Mouse (Mus musculus) gastrocnemius, adult 8-10 months (tissue): ENCODE measurements around the gene Fpgt. TPM values are rescaled to one million over a fixed set of nuclear protein-coding genes. Genes with fewer than 3 reads are reported as not detected.

Experiments used
- DNase-seq, 2 experiments: peaks; one replicate each; pipeline ENCODE4 v3.0.0; 2022; ENCODE audit warnings: low spot score in 2 of 2
- total RNA-seq, 4 experiments: library from RNA; stranded (reverse); gene quantifications; 2 replicates each; pipeline ENCODE4 v1.2.4; 2022

Fpgt gene
- 1 to 10 TPM; 6.9 to 8.9 (median 7.3) TPM for total RNA-seq

GRCm38 (mm10) chr3:155093116-155093956 lies at the start of gene Fpgt, which contains the start of gene Lrriq3:
TSS of gene Fpgt (minus strand) at chr3:155093403.
TSS of gene Lrriq3 (plus strand) at chr3:155093434.
- DNase-seq, result peak; percentile 73 to 80

DNA sequence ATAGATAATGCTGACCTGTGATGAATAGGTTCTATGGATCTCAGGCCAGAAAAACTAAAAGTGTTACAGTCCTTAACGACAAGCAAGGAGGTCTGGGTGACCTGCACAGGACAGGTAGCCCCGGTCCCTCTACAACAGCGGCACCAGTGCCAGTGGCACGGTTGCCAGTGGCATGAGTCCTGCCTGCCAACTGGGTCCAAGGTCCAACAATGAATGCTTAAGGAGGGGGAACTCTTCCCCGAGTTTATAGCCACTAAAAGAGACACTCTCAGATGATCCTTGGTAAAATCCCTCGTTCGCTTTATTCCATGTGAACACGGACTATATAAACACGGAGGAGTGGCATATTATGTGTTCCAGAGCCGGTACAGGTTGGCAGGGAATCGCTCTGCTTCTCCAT lies 47.8 kb upstream of the Fpgt start:
- DNase-seq, result no peak

DNA sequence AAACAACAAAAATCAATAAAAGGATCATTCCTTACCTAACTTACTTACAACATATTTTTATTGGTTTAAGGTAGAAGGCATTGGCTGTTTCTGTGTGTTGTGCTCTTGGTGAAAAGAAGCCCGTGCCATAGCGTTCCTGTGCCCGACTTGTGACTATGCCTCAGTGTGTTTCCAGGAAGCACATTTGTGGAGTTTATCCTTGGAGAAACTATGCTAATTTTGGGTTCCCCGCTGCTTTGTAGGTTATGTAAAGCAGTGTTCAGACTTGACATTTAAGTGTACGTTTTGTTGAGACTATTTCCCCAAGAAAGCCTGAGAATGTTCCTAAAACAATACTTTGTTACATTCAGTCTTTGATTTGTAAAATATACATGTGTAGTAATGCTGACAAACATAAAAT lies 44.5 kb upstream of the Fpgt start:
- no peak for DNase-seq

DNA sequence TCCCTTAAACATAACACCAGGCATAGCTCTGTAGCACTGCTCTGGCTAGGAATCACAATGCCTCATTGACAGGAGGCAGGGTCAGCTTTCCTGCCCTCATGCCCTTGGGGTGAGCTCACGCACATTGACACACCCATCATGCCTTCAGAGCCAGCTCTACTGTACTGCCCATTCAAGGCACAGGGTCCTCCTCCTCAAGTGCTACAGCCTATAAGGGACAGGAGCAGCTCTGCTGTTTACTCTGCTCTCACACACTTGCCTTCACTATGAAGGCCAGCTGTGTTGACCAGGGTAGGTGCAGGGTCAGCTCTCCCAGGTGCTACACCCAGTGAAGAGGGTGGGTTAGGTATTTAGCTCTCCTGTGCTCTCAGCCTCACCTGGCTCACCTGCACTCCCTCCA lies 12.8 kb upstream of the Fpgt start:
- DNase-seq, result no peak

GRCm38 (mm10) chr3:155099266-155099665 lies 6.1 kb upstream of the Fpgt start:
- DNase-seq, result no peak

- DNase-seq, result no peak
Observed at GRCm38 (mm10) chr3:155092081-155092480, 1.1 kb downstream of the Fpgt start.

GRCm38 (mm10) chr3:155077908-155078307 lies 15.3 kb downstream of the Fpgt start:
- no peak for DNase-seq

GRCm38 (mm10) chr3:155059449-155059822 lies 33.8 kb downstream of the Fpgt start:
- DNase-seq, result no peak

- DNase-seq, result no peak
Observed at GRCm38 (mm10) chr3:155058800-155059448, 34.3 kb downstream of the Fpgt start.

DNA sequence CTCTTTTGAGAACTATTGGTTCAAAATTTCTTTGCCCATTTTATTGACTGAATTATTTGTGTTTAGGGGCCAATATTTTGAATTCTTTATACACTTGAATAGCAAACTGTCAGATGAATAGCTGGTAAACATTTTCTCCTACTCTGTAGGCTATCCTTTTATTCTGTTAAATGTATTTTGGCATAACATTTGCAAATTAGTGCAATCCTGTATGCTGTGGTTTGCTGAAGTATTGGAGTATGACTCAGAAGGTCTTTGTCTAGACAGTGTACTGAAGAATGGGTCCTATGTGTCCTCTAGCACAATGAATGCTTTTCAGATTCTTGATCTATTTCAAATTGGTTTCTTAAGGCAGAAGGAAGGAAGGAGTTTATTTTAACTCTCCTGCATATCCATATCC lies 35.6 kb downstream of the Fpgt start:
- no peak for DNase-seq

DNA sequence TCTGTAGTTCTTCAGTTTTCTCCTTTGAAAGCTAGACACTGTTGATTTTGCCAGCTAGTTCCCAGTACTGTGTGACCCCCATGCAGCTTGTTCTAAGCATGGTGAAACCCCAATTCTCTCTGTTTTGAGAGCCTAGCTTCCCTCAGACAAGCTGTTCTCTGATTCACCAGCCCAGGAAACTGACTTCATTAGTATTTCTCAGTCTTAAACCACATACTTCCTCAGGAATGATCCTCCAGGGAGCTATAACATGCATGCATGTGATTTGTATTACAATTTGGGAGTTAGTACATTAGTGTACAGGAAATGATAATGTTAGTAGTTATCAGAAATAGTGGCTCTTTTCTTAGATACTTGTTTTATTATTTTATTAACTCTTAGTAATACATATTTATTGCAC lies 36.6 kb downstream of the Fpgt start:
- no peak for DNase-seq

DNA sequence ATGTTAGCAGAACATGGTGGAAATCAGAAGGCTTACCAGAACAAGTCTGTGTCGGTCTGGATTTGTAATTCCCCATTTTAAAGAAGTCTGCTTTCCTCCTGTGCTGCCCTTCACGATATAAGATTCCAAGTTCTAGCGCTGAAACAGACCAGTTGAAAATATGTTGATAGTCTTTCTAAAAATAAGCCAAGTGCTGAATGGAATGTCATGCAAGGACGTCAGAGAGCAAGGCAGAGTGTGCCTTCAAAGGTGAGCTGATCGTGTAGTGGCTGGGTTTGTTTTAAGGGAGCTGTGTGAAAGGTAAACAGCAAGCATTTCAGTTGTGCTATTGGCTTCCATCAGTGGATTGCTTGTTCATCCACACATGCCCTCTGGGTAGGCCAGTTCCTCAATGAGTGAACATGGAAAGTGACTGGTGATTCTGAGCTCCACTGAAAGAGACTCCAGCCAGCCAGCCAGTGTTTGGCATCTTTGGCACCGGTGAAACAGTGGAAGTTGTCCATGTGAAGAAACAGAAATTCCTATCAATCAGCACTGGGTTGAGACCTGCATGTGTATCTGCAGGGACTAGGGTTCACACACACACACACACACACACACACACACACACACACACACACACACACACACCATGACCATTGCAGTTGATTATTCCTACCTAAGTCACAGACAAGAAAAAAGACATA lies 37.8 kb downstream of the Fpgt start, which contains the start of gene Tnni3k:
Gene Tnni3k (minus strand): TSS at position 177 of the 686 bp plus-strand sequence.
- DNase-seq, result no peak

GRCm38 (mm10) chr3:155053189-155053588 lies 40.0 kb downstream of the Fpgt start:
- DNase-seq, result no peak

- no peak for DNase-seq
Observed at GRCm38 (mm10) chr3:155052021-155052420, 41.2 kb downstream of the Fpgt start.

GRCm38 (mm10) chr3:155039012-155039836 lies 54.0 kb downstream of the Fpgt start:
- no peak for DNase-seq

Other genes starting within 250 kb of the Fpgt start
- not detected for gene Tnni3k, start 38.0 kb downstream of the Fpgt start, total RNA-seq
- under 1 TPM; 0.29 to 0.38 (median 0.36) TPM for gene Lrriq3, start within 50 bp of the Fpgt start, total RNA-seq